Mouse (Mus musculus) spleen, adult 2 months (tissue): Measurements from ENCODE around the gene Ihh. TPM values are rescaled to one million over a fixed set of nuclear protein-coding genes. Genes with fewer than 3 reads are reported as not detected.

Source experiments
- DNase-seq, 2 experiments: peaks; one replicate each; pipeline versions ENCODE4 v3.0.0 to v3.0.0-alpha.2; 2012 to 2021; ENCODE audit warnings: low spot score in 2 of 2, low read depth in 1 of 2
- H3K27ac ChIP-seq: fragments of 200-500 bp; 2 replicates; pipeline ENCODE4 v1.5.1; 2012; ENCODE audit warnings: low read length, inconsistent platforms; ENCODE audit not compliant: insufficient read depth
- H3K27me3 ChIP-seq: fragments of 200-500 bp; 2 replicates; pipeline ENCODE4 v1.6.1; 2012; ENCODE audit warnings: mild to moderate bottlenecking, moderate library complexity, low read length, inconsistent platforms; ENCODE audit not compliant: control insufficient read depth, insufficient read depth
- H3K36me3 ChIP-seq: fragments of 200-500 bp; 2 replicates; pipeline ENCODE4 v1.6.1; 2012; ENCODE audit warnings: mild to moderate bottlenecking, low read length, inconsistent platforms; ENCODE audit not compliant: control insufficient read depth, insufficient read depth
- H3K4me1 ChIP-seq: fragments of 200-500 bp; 2 replicates; pipeline ENCODE4 v1.6.1; 2011; ENCODE audit warnings: inconsistent platforms; ENCODE audit not compliant: control insufficient read depth, insufficient read depth, insufficient read length
- H3K4me3 ChIP-seq: fragments of 200-500 bp; 2 replicates; pipeline ENCODE4 v1.5.1; 2011; ENCODE audit warnings: mild to moderate bottlenecking, inconsistent platforms; ENCODE audit not compliant: insufficient read depth, insufficient read length; ENCODE audit errors: extremely low read depth
- CTCF ChIP-seq: fragments of 200-500 bp; IDR thresholded peaks from 2 replicates; pipeline ENCODE4 v1.5.1; 2011; ENCODE audit warnings: mild to moderate bottlenecking, inconsistent platforms; ENCODE audit not compliant: insufficient read depth, insufficient read length, insufficient replicate concordance; ENCODE audit errors: extremely low read depth
- POLR2A ChIP-seq: fragments of 200-500 bp; IDR thresholded peaks from 2 replicates; pipeline ENCODE4 v1.6.1; 2011; ENCODE audit warnings: low read depth, low read length, inconsistent platforms
- WGBS: fragments of 180-500 bp; shearing (Covaris S2); methylation state at CpG from one replicate; pipeline ENCODE4 v1.1.7; 2018; 5-methylcytosine and 5-hydroxymethylcytosine counted together
- polyA plus RNA-seq: library from polyadenylated mRNA; depleted of rRNA; stranded (reverse); fragments of >200 nt; gene quantifications from 2 replicates; pipeline ENCODE4 v1.2.3, GENCODE M21; 2012

Ihh gene
- polyA plus RNA-seq, 1 experiment, result 0.18 TPM

- 80% methylated on average over 6 of the region's 6 CpGs for WGBS
- TF ChIP-seq CTCF, result no peak
- TF ChIP-seq POLR2A, result no peak
These were observed 22.1 kb upstream of the Ihh start for GRCm38 (mm10) chr1:74973590-74973989.

GRCm38 (mm10) chr1:74971353-74972050, 20.0 kb upstream of the Ihh start:
- WGBS, result 80% methylated on average over 4 of the region's 4 CpGs
- H3K27ac ChIP-seq, result no peak overlapping the region
- no peak for TF ChIP-seq POLR2A
- TF ChIP-seq CTCF, result no peak
- no peaks in the 10 kb centered on the region for H3K27me3 ChIP-seq
- no peak for DNase-seq
- H3K4me3 ChIP-seq, result no peak overlapping the region
- no peaks in the 10 kb centered on the region for H3K36me3 ChIP-seq
- H3K4me1 ChIP-seq, result no peaks in the 10 kb centered on the region

More at GRCm38 (mm10) chr1:74973590-74973989, 22.1 kb upstream of the Ihh start:
- DNase-seq, result no peak
- Histone ChIP-seq H3K27me3 (no peaks in the 10 kb centered on the region), H3K4me3 (no peak overlapping the region), H3K27ac (no peak overlapping the region), H3K36me3 (no peaks in the 10 kb centered on the region), H3K4me1 (no peaks in the 10 kb centered on the region)

- Histone ChIP-seq H3K27ac (no peak overlapping the region), H3K27me3 (no peaks in the 10 kb centered on the region), H3K4me1 (no peaks in the 10 kb centered on the region), H3K4me3 (no peak overlapping the region), H3K36me3 (no peaks in the 10 kb centered on the region)
- no peak for TF ChIP-seq CTCF
- TF ChIP-seq POLR2A, result no peak
- no peak for DNase-seq
- 75% methylated on average over 8 of the region's 8 CpGs for WGBS
These were observed 16.6 kb upstream of the Ihh start for GRCm38 (mm10) chr1:74967962-74968580.

GRCm38 (mm10) chr1:74964494-74965215, 13.2 kb upstream of the Ihh start:
- WGBS, result 35% methylated on average over 16 of the region's 16 CpGs
- Histone ChIP-seq H3K4me3 (no peak overlapping the region), H3K36me3 (no peaks in the 10 kb centered on the region), H3K4me1 (no peaks in the 10 kb centered on the region), H3K27me3 (no peaks in the 10 kb centered on the region), H3K27ac (no peak overlapping the region)
- peak; percentile 17 to 37 for DNase-seq
- peak; percentile 53; the same call in 1 of the 2 replicates for TF ChIP-seq CTCF
- TF ChIP-seq POLR2A, result no peak

- no peak for TF ChIP-seq POLR2A
- TF ChIP-seq CTCF, result no peak
- no peak for DNase-seq
- Histone ChIP-seq H3K27me3 (no peaks in the 10 kb centered on the region), H3K36me3 (no peaks in the 10 kb centered on the region), H3K4me1 (no peaks in the 10 kb centered on the region), H3K27ac (no peak overlapping the region), H3K4me3 (no peak overlapping the region)
- WGBS, result 85% methylated on average over 5 of the region's 5 CpGs
These were observed 11.4 kb upstream of the Ihh start for GRCm38 (mm10) chr1:74962853-74963227.

GRCm38 (mm10) chr1:74962126-74962852, 10.8 kb upstream of the Ihh start:
- Histone ChIP-seq H3K4me1 (no peaks in the 10 kb centered on the region), H3K4me3 (no peak overlapping the region), H3K27me3 (no peaks in the 10 kb centered on the region), H3K36me3 (no peaks in the 10 kb centered on the region), H3K27ac (no peak overlapping the region)
- 80% methylated on average over 5 of the region's 5 CpGs for WGBS
- no peak for TF ChIP-seq POLR2A
- TF ChIP-seq CTCF, result no peak
- no peak for DNase-seq

- no peak for TF ChIP-seq CTCF
- no peak for TF ChIP-seq POLR2A
- no peak overlapping the region for H3K4me3 ChIP-seq
- no peaks in the 10 kb centered on the region for H3K27me3 ChIP-seq
- WGBS, result 87% methylated on average over 7 of the region's 7 CpGs
- H3K27ac ChIP-seq, result no peak overlapping the region
- H3K4me1 ChIP-seq, result no peaks in the 10 kb centered on the region
- H3K36me3 ChIP-seq, result no peaks in the 10 kb centered on the region
- no peak for DNase-seq
These were observed 10.2 kb upstream of the Ihh start for GRCm38 (mm10) chr1:74961722-74962121.
